Mouse (Mus musculus) adrenal gland, adult 2 months (tissue): Measurements from ENCODE around the gene Ogfr. TPM values are rescaled to one million over a fixed set of nuclear protein-coding genes. Genes with fewer than 3 reads are reported as not detected.

Experiments
- DNase-seq: peaks from one replicate; pipeline ENCODE4 v3.0.0; 2021
- long read RNA-seq: library from polyadenylated mRNA; stranded (forward); transcript quantifications from one replicate; pipeline ENCODE4 v2.0.0, GENCODE M21; 2021
- polyA plus RNA-seq: library from polyadenylated mRNA; depleted of rRNA; stranded (reverse); fragments of >200 nt; gene quantifications from 2 replicates; pipeline ENCODE4 v1.2.3, GENCODE M21; 2012; rRNA removed
- total RNA-seq, 2 experiments: library from RNA; stranded (reverse); gene quantifications; 2 replicates each; pipeline ENCODE4 v1.2.3; 2021

The Ogfr gene
- total RNA-seq (10 to 100 TPM; 36.0 to 41.5 TPM), polyA plus RNA-seq (23.6 and 24.5 TPM in 2 replicates)
- long read RNA-seq, transcript Ogfr-201 (7 exons, 2,449 nt), result major isoform, 25 of 32 reads
- long read RNA-seq, partial matches to known transcripts, result 5 of 32 reads
- long read RNA-seq, other reads (novel, unspliced or antisense), result 1 of 32 reads

DNA sequence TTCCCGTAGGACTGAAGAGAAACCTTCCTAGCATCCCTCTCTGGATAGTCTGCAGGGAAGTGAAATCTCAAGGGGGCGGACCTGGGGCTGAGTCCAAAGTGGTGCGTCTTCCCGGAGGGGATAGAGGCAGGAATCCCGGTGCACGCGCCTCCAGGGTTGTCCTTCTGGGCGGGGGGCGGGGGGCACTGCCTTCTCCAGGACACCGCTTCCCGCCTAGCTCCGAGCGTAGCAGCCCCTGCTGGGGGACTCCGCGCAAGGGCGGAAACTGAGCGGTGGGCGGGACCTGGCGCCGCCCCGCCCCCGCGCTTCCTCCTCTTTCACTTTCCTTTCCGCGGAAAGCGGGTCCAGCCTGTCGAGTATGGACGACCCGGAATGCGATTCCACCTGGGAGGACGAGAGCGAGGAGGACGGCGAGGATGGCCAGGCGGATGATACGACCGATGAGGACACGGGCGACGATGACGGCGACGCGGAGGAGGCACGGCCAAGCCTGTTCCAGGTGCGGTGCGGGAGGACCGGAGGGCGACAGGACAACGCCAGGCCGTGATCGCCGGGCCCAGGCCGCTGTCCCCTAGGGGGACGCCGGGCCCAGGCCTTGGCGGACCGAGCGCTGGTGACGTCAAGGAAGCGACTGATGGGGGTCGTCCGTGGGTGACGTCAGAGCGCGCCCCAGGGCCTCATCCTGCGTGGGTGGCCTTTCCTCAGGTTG is at the start of gene Ogfr:
Gene Ogfr (plus strand): TSS at position 123 of the 709 bp plus-strand sequence.
- DNase-seq, result peak; percentile 91

DNA sequence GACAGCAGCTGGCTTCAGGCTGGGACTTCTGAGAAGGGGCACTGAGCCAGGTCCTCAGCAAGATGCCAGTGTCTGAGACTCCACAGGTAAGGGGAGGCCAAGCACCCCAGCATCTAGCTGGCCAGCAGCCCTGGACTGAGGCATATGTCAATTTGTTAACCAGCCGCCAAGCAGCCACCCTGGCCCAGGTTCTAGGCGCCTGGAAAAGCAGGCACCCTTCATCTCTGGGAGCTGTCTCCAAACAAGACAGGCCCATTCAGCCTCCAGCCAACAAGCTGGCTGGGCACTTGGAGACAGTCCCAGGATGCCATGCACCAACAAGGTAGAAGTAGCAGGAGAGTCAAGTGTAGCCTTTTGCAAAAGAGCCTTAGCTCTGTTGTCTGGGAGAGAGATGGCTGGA is 45.4 kb upstream of the Ogfr start:
- no peak for DNase-seq

DNA sequence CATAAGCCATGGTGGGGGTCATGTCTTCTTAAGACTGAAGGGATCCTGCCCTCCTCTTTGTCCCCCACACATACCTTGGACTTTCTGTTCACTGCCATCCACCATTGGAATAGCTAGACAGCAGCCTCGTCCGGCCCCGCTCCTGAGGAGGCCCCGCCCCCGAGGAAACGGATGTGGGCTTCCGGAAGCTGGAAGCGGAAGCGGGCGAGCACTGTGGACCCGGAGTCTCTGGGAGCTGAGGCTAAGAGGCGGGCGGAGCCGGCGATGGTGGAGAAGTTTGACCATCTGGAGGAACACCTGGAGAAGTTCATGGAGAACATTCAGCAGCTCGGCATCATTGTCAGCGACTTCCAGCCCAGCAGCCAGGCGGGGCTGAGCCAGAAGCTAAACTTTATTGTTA is 44.0 kb upstream of the Ogfr start:
- no peak for DNase-seq

DNA sequence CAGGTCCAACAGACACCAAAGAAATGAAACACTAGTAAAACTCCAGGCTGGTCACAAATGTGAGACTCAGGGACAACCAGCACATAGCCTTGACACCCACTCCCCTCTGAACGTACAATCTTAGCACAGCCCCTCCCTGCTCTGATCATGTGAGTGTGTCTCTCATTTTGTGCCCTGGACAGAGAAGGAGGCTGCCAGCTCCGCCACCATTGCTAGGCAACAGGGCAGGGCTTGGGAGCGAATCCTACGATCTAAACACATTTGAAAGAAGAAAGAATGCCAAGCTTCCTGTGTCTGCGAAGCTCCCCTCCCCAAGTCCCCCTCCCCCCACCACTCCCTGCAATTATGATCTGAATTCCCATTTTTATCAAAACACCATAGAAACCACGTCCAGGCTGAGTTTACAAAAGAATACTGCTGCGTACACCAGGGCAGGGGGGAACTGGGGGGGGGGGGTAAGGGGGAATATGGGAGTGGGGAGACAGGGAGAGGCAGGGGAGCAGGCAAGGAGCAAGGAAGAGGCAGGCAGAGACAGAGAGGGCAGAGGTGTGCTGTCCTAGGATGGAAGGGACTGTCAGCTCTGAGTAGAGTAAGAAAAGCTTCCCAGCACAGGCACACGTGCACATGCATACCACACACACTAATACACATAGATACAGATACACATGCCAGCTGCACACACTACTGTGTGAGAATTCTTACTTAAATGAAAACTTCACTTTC is 41.5 kb upstream of the Ogfr start:
- DNase-seq, result no peak

DNA sequence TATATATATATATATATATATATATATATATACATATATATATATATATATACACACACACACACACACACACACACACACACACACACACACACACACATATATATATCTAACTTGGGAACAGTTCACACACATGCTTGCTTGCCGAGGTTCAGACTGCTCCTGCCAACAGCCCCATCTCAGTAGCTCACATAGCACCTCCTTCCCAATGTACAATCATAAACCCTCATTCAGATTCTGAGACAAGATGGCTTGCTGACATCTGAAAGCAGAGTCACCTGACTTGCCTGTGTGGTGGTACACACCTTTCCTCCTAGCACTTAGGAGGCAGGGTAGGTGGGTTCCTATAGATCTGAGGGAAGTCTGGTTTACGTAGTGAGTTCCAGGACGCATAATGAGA is 36.7 kb upstream of the Ogfr start:
- DNase-seq, result no peak

DNA sequence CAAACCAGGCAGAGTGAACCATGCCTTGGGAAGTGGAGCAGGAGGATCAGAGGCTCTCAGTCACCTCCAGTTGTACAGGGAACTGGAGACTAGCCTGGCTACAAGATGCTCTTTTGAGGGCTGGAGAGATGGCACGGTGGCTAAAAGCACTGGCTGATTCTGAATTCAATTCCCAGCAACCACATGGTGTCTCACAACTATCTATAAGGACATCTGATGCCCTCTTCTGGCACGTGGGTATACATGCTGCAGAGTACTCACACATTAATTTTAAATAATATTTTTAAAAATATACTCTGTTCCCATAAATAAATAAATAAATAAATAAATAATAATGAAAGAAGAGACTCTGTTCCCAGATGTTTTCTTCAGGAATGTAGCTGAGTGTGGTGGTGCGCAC is 33.8 kb upstream of the Ogfr start:
- DNase-seq, result no peak

DNA sequence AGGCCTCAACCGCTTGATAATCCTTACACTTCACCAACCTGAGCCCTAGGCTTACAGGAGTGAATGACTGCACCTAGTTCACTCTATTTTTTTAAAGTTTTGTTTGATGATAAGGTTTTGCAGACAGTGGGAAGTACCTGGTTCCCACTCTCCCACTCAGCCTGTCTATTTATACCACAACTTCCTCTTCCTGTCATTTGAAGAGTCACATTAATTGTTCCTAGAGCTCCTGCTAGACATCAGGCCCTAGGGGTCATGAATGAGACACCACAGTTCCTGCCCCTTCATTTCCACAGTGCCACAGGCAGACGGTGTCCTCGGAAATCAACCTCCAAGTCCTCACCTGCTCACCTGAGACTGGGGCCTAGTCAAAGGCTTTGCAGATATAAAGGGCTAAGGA is 32.6 kb upstream of the Ogfr start:
- DNase-seq, result no peak

DNA sequence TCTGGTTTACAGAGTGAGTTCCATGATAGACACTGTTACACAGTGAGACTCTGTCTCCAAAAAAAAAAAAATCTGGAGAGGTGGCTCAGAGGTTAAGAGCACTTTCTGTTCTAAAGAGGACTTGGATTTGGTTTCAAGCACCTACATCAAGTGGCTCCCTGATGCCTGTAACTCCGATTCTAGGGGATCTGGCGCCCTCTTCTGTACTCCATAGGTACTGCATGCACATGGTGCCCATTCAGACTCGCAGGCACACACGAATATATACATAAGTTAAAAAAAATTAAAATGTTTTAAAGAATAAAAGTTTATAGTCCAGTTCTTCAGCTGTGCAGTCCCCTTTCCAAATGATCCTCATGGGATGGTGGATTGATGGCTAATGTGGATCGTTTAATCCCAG is 28.8 kb upstream of the Ogfr start:
- DNase-seq, result no peak

DNA sequence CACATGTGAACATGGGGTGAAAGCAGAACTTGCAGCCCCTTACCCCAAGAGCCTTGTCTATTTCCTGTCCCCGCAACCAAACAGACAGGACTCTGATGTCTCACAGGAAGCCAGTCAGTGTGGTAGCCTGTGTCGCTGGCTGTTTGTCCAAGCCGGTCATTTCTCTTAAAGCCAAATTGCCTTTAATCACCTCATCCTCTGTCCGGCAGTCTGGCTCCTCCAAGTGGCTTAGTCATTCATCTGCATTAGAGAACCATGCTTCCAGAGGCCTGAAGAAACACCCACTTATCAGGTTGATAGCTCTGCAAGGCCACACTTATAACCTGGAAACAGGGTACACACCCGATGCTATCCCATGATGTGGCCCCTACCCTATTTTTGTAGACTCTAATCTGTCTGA is 26.9 kb upstream of the Ogfr start:
- DNase-seq, result no peak

DNA sequence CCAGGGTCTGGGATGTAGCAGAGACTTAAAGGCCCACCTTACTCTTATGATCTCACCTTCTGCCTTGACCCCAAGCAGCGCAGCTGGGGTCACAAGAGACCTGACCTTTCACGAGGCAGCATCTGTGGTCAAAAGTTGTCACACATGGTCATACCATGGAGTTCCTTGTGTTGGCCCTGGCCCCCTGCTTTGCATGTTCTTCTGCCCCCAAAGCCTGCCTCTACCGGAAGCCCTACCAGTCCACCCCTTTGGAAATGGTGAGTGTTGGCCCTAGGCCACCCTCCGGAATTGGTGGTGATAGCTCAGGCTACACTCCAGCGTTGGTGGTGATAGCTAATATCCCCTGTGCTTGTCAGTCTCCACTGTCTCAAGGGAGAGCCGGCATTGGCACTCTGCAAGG is 25.7 kb upstream of the Ogfr start:
- no peak for DNase-seq

DNA sequence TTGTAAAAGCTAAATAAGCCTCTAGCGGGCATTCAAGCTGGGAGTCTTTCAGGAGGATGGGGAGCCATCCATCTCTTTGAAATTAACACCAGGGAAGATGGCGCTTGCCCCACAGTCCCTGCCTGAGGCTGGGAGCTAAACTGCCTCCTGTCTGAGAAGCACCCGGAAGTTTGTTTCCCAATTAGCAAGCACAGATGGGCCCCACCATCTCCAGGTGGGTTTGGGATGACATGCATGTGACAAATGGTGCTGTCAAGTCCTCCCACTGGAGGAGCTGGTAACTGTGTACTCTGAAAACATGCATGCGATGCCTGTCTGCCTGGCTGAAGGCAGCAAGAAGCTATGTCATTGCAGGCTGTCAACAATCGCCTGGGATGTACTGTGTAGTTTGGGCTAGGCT is 25.2 kb upstream of the Ogfr start:
- DNase-seq, result no peak

DNA sequence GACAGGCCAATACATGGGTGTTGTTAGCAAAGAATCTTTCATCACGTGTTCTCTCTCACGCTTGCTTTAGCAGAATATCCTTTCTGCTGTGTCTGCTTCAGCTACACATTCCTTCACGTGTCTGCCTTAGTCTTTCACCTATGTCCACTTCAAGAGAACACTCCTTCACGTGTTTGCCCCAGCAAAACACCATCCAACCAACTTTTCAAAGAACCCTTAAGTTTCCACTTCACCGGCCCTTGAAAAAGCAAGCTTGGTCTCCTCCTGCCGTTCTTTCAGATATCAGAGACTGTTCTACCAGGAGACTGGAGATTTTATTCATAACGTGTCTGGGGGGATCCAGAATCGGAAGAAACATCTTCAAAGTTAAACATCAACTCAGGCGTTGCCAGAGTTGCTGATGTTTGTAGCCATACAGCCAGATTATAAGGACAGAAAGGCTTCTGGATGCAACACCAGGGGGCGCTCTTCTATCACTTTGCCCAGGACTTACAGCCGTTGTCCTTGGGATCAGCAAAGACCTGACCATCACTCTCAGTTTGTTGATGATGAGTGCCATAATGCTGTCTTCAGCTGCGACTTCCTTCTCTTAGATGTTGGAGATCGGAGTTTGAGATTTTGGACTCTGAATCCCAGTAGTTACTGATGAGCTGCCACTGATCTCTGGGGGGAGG is 22.7 kb upstream of the Ogfr start:
- DNase-seq, result peak; percentile 41

DNA sequence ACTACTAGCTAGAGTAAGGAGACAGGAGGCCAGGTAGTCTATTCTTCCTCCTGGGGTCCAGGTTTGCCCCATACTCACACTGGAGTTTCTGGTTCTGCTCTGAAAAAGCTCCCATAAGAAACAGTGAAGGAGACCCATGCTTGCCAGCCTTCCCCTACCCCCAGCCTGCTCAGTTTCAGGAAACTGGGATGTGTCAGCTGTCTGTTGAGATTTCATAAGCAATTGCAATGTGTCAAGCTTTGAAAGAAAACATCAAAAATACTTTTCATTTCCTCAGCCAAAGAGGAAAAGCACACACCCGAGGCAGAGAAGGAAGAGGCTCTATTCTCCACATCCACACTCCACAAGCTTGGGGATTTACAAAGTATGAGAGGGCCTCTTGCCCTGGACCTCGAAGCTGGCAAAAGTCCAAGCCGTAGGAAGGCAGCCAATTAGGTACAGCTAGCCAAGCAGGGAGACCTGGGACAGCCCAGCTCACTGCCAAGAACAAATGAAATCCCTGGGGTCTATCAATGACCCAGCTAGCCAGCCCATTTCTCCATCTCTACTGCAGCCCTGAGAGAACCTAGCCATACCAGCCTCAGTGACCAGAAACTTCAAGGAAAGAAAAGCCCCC is 19.9 kb upstream of the Ogfr start:
- peak; percentile 68 for DNase-seq

DNA sequence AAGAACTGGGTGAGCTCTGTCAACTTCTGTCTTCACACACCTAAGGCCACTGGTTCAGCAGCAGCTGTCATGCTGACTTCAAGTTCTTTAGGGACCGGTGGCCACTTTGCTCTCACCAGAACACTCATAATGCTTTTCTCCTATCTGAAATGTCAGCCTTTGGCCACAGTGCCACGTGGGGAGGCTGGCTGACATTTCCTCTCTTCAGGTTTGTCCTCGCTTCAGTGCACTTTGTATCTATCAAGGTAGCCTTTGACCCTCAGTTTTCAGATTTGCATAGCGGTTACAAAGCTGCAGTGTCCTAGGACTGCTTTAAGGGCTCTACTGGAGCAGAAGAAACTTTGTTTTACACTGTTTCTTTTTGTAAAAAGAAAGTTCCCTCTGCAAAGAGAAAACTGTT is 12.6 kb upstream of the Ogfr start:
- DNase-seq, result no peak

DNA sequence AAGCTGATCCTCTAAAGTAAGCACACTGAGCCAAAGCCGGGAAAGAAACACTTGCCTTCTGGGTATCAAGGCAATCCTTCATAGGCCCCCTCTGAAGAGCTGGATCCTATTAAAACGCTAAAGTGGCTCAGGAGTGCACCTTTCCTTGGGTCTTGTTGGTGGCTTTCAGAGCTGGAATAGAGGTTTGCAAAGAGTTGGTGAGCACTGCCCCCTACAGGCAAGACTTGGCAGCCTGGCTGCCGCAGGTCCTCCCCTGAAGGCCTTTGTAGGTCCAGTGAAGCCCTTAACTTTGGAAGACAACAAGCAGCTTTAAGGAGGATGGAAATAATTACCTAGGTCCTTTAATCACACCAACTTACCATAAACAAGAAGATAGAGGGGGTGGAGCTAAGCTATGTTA is 10.4 kb upstream of the Ogfr start:
- DNase-seq, result peak; percentile 68

DNA sequence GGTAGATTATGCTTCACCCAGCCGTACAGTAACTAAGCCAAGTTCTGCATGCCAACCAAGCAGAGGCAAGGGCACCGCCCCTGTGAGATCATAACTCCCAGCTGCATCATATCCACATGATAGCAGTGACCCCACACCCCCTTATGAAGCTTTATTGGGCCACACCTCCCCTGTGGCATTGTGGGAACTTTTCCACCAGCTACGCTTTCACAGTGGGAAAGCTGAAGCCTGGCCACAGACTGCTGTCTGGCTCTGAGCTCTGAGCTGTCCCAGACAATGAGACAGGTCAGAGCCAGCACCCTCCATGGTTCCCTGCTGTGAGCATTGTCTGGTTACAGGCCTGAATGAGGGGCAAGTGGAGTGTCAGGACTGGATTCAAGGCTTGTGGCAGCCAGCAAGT is 8.0 kb upstream of the Ogfr start, which contains the start of gene Mrgbp:
Gene Mrgbp (plus strand): TSS at position 303 of the 400 bp plus-strand sequence.
- peak; percentile 23 for DNase-seq

DNA sequence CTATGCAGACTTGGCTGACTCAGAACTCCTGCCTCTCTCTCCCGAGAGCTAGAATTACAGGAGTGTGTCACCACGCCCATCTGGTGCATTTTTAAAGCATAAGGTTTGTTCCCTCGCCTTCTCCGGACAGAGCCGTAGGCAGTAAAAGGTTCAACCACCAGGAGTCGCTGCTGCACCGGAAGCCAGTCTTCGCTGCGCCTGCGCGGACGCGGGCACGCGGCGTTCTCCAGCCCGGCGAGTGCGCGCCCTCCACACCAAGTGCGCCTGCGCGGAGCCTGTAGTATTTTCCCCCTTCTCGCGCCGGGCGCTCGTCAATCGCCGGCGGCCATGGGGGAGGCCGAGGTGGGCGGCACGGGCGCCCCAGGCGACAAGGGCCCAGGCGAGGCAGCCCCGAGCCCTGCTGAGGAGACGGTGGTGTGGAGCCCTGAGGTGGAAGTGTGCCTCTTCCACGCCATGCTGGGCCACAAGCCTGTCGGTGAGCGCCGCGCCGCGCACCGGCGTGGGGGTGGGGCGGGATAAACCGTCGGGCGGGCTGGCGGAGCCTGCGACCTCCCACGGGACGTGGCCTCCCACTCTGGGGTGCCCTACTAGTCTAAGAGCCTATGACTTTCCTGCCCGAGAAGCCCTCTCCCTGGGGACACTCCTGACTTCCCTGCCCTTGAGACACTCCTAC is 6.4 kb upstream of the Ogfr start:
- DNase-seq, result peak; percentile 98

DNA sequence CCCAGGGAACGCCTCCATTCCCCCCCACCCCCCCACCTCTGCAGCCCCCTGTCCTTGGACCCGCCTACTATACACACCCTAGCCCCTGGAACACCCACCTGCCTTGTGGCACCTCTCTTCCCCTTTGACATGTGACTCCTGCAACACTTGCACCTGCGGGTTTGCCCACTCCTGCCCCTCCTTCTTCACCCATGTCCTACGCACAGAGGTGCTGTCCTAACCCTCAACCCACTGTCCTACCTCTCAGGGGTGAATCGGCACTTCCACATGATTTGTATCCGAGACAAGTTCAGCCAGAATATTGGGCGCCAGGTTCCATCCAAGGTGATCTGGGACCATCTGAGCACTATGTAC is 5.9 kb upstream of the Ogfr start:
- peak; percentile 20 for DNase-seq

DNA sequence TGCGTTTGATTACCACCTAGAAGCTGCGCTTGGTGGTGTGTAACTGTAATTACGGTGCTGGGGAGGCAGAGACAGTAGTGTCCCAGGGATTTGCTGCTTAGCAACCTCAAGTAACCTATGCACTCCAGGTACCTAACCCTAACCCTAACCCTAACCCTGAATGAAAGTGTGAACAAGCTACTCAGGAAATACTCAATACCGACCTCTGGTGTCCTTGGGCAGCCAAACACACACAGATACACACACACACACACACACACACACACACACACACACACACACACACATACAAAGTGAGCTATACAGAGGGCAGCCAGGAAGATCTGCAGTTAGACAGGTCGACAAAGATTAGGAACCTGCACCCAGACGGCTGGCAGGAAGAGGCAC is 316 bp upstream of the Ogfr start:
- no peak for DNase-seq

DNA sequence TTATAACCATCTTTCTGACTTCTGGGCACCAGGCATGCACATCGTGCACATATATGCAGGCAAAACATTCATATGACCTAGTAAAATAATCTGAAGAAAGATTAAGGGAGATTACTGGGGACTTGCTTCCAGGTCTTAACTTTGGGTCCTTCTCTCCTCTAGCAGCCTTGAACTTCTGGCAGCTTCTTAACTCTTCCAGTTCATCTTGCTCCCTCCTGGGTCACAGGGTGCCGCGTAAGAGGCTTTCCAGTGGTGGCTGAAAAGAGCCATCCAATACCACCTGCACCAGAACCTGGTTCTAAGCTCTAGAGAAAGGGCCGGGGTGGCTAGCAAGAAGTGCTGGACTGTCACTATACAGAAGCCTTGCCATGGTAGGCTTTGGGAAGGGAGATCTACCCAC is 8.4 kb downstream of the Ogfr start, which contains the start of gene Col9a3:
Gene Col9a3 (plus strand): TSS at position 301 of the 400 bp plus-strand sequence.
- no peak for DNase-seq

DNA sequence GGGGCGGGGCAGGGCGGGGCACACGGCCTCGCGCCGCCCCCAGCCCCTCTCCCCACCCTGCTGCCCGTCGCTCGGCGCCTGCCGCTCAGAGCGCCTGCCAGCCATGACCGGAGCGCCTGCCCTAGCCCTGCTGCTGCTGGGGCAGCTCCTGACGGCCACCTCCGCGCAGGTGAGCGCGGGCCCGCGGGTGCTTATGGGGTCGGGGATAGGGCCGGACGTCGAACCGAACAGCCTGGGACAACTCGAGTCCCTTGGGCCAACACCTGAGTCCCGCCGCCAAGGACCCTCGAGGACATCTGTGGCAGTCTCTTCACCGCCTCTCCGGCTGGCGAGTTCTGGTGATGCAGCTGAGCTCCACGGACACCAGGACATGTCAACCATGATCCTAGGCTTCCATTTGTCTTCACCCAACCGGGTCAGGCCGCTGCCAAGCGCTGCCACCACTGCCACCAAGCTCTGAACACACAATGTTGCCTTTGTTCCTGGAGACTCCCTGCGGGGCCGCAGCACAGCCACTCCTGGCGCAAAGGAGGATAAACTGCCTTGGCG is 9.2 kb downstream of the Ogfr start:
- DNase-seq, result no peak
